Mouse (Mus musculus): ENCODE data around the gene Dcst2. TPM values are rescaled to one million over a fixed set of nuclear protein-coding genes. Genes with fewer than 3 reads are reported as not detected.

Gene Dcst2
- polyA plus RNA-seq, 1 experiment from 2014 or later, result 2.8 TPM

- Histone ChIP-seq H3K9ac (ENCODE audit: low read depth, low read length) (peak within 1 kb of the TSS; percentile 77), H3K27ac (ENCODE audit: low read length) (peak within 1 kb of the TSS; percentile 54), H3K9me3 (ENCODE audit: control insufficient read depth, low read length) (no peaks in the 10 kb centered on the region), H3K36me3 (ENCODE audit: control insufficient read depth, insufficient read depth, low read length) (no peaks in the 10 kb centered on the region; the same call in 1 of the 2 replicates), H3K4me1 (ENCODE audit: control insufficient read depth, insufficient read depth, low read length) (peaks cover 26% of the 10 kb centered on the region), H3K27me3 (replicated peaks; ENCODE audit: control insufficient read depth, insufficient read depth, low read length) (no peaks in the 10 kb centered on the region), H3K4me2 (ENCODE audit: low read depth, low read length) (peak within 1 kb of the TSS; percentile 99), H3K4me3 (ENCODE audit: low read length) (peak within 1 kb of the TSS; percentile 77)
- under 1% methylated on average over 59 of the region's 59 CpGs for WGBS
- ATAC-seq, result peak; percentile 90
Observed at GRCm38 (mm10) chr3:89349869-89350501, 11.8 kb upstream of the Dcst2 start, which contains the start of gene Adam15. TSS of gene Adam15 (minus strand) at chr3:89349996.

DNA sequence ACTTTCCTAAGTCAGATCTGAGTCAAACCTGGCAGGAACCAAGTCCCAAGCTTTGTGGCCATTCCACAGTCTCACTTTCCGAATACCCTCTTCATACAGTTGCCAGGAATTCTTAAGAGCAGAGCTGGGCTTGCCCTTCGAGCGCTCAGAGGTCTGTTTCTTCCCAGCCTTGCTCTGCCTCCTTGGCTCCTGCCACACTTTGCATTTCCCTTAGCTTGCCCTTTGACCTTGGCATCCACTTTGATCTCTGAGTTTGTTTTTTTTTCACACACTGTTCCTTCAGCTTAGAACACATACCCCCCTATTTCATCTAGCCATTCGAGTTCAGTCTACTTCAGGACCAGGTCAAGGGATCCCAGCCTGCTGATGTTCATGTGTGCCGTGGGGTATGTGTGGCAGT, 10.5 kb upstream of the Dcst2 start:
- H3K27me3 ChIP-seq (replicated peaks; ENCODE audit: control insufficient read depth, insufficient read depth, low read length), result no peaks in the 10 kb centered on the region
- ATAC-seq, result no peak
- 58% methylated on average over 5 of the region's 5 CpGs for WGBS
- H3K4me1 ChIP-seq (ENCODE audit: control insufficient read depth, insufficient read depth, low read length), result peaks cover 34% of the 10 kb centered on the region
- no peaks in the 10 kb centered on the region for H3K9me3 ChIP-seq (ENCODE audit: control insufficient read depth, low read length)
- H3K9ac ChIP-seq (ENCODE audit: low read depth, low read length), result no peak overlapping the region
- no peak overlapping the region for H3K4me2 ChIP-seq (ENCODE audit: low read depth, low read length)
- H3K27ac ChIP-seq (ENCODE audit: low read length), result no peak overlapping the region
- no peaks in the 10 kb centered on the region for H3K36me3 ChIP-seq (ENCODE audit: control insufficient read depth, insufficient read depth, low read length)
- no peak overlapping the region for H3K4me3 ChIP-seq (ENCODE audit: low read length)

GRCm38 (mm10) chr3:89354816-89355511, 6.8 kb upstream of the Dcst2 start:
- no peaks in the 10 kb centered on the region for H3K27me3 ChIP-seq (replicated peaks; ENCODE audit: control insufficient read depth, insufficient read depth, low read length)
- peak overlapping the region; percentile 35; the same call in 1 of the 2 replicates for H3K9ac ChIP-seq (ENCODE audit: low read depth, low read length)
- H3K27ac ChIP-seq (ENCODE audit: low read length), result peak overlapping the region; percentile 78
- H3K4me2 ChIP-seq (ENCODE audit: low read depth, low read length), result peak overlapping the region; percentile 29; the same call in 1 of the 2 replicates
- WGBS, result 17% methylated on average over 5 of the region's 5 CpGs
- H3K4me1 ChIP-seq (ENCODE audit: control insufficient read depth, insufficient read depth, low read length), result peaks cover 28% of the 10 kb centered on the region
- H3K9me3 ChIP-seq (ENCODE audit: control insufficient read depth, low read length), result no peaks in the 10 kb centered on the region
- H3K36me3 ChIP-seq (ENCODE audit: control insufficient read depth, insufficient read depth, low read length), result no peaks in the 10 kb centered on the region
- H3K4me3 ChIP-seq (ENCODE audit: low read length), result no peak overlapping the region
- ATAC-seq, result peak; percentile 61

DNA sequence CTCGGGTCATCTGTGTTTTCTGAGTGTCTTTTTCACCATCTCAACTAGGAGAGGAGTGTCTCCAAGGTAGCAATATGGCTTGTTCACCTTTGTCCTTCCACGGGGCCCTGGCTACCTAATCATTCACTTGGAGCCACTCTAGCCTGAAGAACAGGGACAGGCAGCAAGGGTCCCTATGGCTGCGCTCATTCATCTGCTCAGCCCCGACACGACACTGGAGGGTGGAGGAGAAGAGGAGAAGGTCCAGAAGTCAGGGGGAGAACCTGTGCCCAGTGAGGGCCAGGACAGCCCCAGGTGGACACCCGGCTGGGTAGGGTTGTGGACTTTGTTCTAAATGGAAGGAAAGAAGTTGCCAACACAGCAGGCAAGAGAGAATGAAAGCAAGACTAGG, 6.3 kb upstream of the Dcst2 start:
- Histone ChIP-seq H3K4me2 (ENCODE audit: low read depth, low read length) (peak overlapping the region; percentile 29; the same call in 1 of the 2 replicates), H3K27ac (ENCODE audit: low read length) (peak overlapping the region; percentile 78)

DNA sequence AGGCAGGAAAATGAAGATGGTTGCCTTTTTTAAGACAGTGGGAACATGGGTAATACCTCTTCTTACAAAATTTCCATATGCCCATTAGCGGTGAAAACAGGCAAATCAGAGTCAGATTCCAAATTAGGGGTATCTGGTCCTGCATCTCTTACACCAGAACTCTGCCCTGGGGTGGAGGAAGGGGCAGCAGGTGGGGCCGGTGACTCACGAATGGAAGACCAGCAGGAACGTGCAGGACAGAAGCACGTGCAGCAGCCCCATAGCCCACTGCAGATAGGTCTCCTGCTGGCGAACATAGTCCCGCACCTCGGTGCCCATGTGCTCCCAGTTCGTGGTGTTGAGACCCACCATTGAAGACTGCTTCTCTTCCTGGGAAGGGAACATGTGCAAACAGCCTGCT, 5.7 kb upstream of the Dcst2 start:
- H3K4me3 ChIP-seq (ENCODE audit: low read length), result no peak overlapping the region
- no peak overlapping the region for H3K9ac ChIP-seq (ENCODE audit: low read depth, low read length)
- H3K9me3 ChIP-seq (ENCODE audit: control insufficient read depth, low read length), result no peaks in the 10 kb centered on the region
- no peak for ATAC-seq
- H3K27ac ChIP-seq (ENCODE audit: low read length), result peak overlapping the region; percentile 78; the same call in 1 of the 2 replicates
- H3K36me3 ChIP-seq (ENCODE audit: control insufficient read depth, insufficient read depth, low read length), result no peaks in the 10 kb centered on the region
- no peaks in the 10 kb centered on the region for H3K27me3 ChIP-seq (replicated peaks; ENCODE audit: control insufficient read depth, insufficient read depth, low read length)
- 67% methylated on average over 9 of the region's 9 CpGs for WGBS
- H3K4me2 ChIP-seq (ENCODE audit: low read depth, low read length), result no peak overlapping the region
- peaks cover 21% of the 10 kb centered on the region for H3K4me1 ChIP-seq (ENCODE audit: control insufficient read depth, insufficient read depth, low read length)

More for the DNA sequence above, 6.3 kb upstream of the Dcst2 start:
- H3K9me3 ChIP-seq (ENCODE audit: control insufficient read depth, low read length), result no peaks in the 10 kb centered on the region
- no peaks in the 10 kb centered on the region for H3K27me3 ChIP-seq (replicated peaks; ENCODE audit: control insufficient read depth, insufficient read depth, low read length)
- H3K4me1 ChIP-seq (ENCODE audit: control insufficient read depth, insufficient read depth, low read length), result peaks cover 23% of the 10 kb centered on the region
- no peaks in the 10 kb centered on the region for H3K36me3 ChIP-seq (ENCODE audit: control insufficient read depth, insufficient read depth, low read length)
- H3K4me3 ChIP-seq (ENCODE audit: low read length), result no peak overlapping the region
- WGBS, result 61% methylated on average over 6 of the region's 6 CpGs
- peak; percentile 39 for ATAC-seq
- H3K9ac ChIP-seq (ENCODE audit: low read depth, low read length), result peak overlapping the region; percentile 35

- Histone ChIP-seq H3K27ac (ENCODE audit: low read length) (no peak overlapping the region), H3K4me1 (ENCODE audit: control insufficient read depth, insufficient read depth, low read length) (peaks cover 13% of the 10 kb centered on the region), H3K4me2 (ENCODE audit: low read depth, low read length) (no peak overlapping the region), H3K9me3 (ENCODE audit: control insufficient read depth, low read length) (no peaks in the 10 kb centered on the region), H3K9ac (ENCODE audit: low read depth, low read length) (no peak overlapping the region), H3K4me3 (ENCODE audit: low read length) (no peak overlapping the region), H3K36me3 (ENCODE audit: control insufficient read depth, insufficient read depth, low read length) (no peaks in the 10 kb centered on the region), H3K27me3 (replicated peaks; ENCODE audit: control insufficient read depth, insufficient read depth, low read length) (no peaks in the 10 kb centered on the region)
- 51% methylated on average over 6 of the region's 6 CpGs for WGBS
- no peak for ATAC-seq
Observed at GRCm38 (mm10) chr3:89359630-89360029, 2.1 kb upstream of the Dcst2 start.

GRCm38 (mm10) chr3:89360237-89360636, 1.5 kb upstream of the Dcst2 start:
- Histone ChIP-seq H3K27me3 (replicated peaks; ENCODE audit: control insufficient read depth, insufficient read depth, low read length) (no peaks in the 10 kb centered on the region), H3K4me3 (ENCODE audit: low read length) (no peak overlapping the region), H3K27ac (ENCODE audit: low read length) (no peak overlapping the region), H3K4me1 (ENCODE audit: control insufficient read depth, insufficient read depth, low read length) (peaks cover 10% of the 10 kb centered on the region), H3K9ac (ENCODE audit: low read depth, low read length) (no peak overlapping the region), H3K4me2 (ENCODE audit: low read depth, low read length) (no peak overlapping the region), H3K9me3 (ENCODE audit: control insufficient read depth, low read length) (no peaks in the 10 kb centered on the region), H3K36me3 (ENCODE audit: control insufficient read depth, insufficient read depth, low read length) (no peaks in the 10 kb centered on the region)
- 83% methylated on average over 3 of the region's 3 CpGs for WGBS
- ATAC-seq, result no peak

GRCm38 (mm10) chr3:89364631-89365030, 2.9 kb downstream of the Dcst2 start:
- H3K4me3 ChIP-seq (ENCODE audit: low read length), result no peak overlapping the region

DNA sequence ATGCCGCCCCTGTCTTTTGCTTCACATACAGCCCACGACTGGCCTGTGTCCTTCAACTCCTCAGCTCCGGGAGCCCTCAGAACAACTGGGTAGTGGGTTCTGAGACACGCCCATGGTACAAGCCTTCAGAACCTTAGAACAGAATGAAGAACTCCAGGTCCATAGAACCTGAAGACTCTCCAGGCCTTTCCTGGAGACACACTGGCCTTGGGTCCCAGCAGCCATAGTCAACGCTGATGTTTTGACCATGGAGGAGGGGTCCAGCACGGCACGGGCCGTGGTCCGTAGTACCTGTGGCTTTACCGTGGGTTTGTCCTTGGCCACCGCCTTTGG, 3.3 kb downstream of the Dcst2 start, which contains the start of gene Dcst1:
TSS of gene Dcst1 (minus strand) at position 101 of the 333 bp plus-strand sequence.
- no peaks in the 10 kb centered on the region for H3K9me3 ChIP-seq (ENCODE audit: control insufficient read depth, low read length)
- H3K9ac ChIP-seq (ENCODE audit: low read depth, low read length), result peak within 1 kb of the TSS; percentile 50
- peak within 1 kb of the TSS; percentile 81 for H3K27ac ChIP-seq (ENCODE audit: low read length)
- peaks cover 17% of the 10 kb centered on the region for H3K4me1 ChIP-seq (ENCODE audit: control insufficient read depth, insufficient read depth, low read length)
- WGBS, result 83% methylated on average over 11 of the region's 11 CpGs
- no peak for ATAC-seq
- H3K27me3 ChIP-seq (replicated peaks; ENCODE audit: control insufficient read depth, insufficient read depth, low read length), result no peaks in the 10 kb centered on the region
- H3K4me2 ChIP-seq (ENCODE audit: low read depth, low read length), result peak within 1 kb of the TSS; percentile 31; the same call in 1 of the 2 replicates
- no peaks in the 10 kb centered on the region for H3K36me3 ChIP-seq (ENCODE audit: control insufficient read depth, insufficient read depth, low read length)
- H3K4me3 ChIP-seq (ENCODE audit: low read length), result peak within 1 kb of the TSS; percentile 6; the same call in 1 of the 2 replicates

More at GRCm38 (mm10) chr3:89364631-89365030, 2.9 kb downstream of the Dcst2 start:
- Histone ChIP-seq H3K9ac (ENCODE audit: low read depth, low read length) (no peak overlapping the region), H3K9me3 (ENCODE audit: control insufficient read depth, low read length) (no peaks in the 10 kb centered on the region), H3K4me2 (ENCODE audit: low read depth, low read length) (no peak overlapping the region), H3K27me3 (replicated peaks; ENCODE audit: control insufficient read depth, insufficient read depth, low read length) (no peaks in the 10 kb centered on the region), H3K27ac (ENCODE audit: low read length) (no peak overlapping the region), H3K4me1 (ENCODE audit: control insufficient read depth, insufficient read depth, low read length) (peaks cover 19% of the 10 kb centered on the region), H3K36me3 (ENCODE audit: control insufficient read depth, insufficient read depth, low read length) (no peaks in the 10 kb centered on the region)
- 74% methylated on average over 8 of the region's 8 CpGs for WGBS
- ATAC-seq, result no peak
